Mouse (Mus musculus) small intestine, adult 2 months (tissue): Measurements from ENCODE around the gene Rita1. TPM values are rescaled to one million over a fixed set of nuclear protein-coding genes. Genes with fewer than 3 reads are reported as not detected.

Experiments
- H3K27ac ChIP-seq: fragments of 200-500 bp; 2 replicates; pipeline ENCODE4 v1.5.1; 2012; ENCODE audit warnings: low read depth, low read length, control low read depth, inconsistent platforms; ENCODE audit not compliant: insufficient read depth
- H3K27me3 ChIP-seq: fragments of 200-500 bp; 2 replicates; pipeline ENCODE4 v1.6.1; 2012; ENCODE audit warnings: mild to moderate bottlenecking, moderate library complexity, low read length, inconsistent platforms; ENCODE audit not compliant: control insufficient read depth, insufficient read depth
- H3K36me3 ChIP-seq: fragments of 200-500 bp; 2 replicates; pipeline ENCODE4 v1.6.1; 2012; ENCODE audit warnings: mild to moderate bottlenecking, low read length, control low read depth, inconsistent platforms; ENCODE audit not compliant: control insufficient read depth, insufficient read depth
- H3K4me1 ChIP-seq: fragments of 200-500 bp; 2 replicates; pipeline ENCODE4 v1.6.1; 2012; ENCODE audit warnings: low read length, inconsistent platforms, mixed read lengths; ENCODE audit not compliant: control insufficient read depth, insufficient read depth, insufficient read length
- H3K4me3 ChIP-seq: fragments of 200-500 bp; 2 replicates; pipeline ENCODE4 v1.5.1; 2012; ENCODE audit warnings: low read depth, mild to moderate bottlenecking, control low read depth, inconsistent platforms, low read length, moderate library complexity
- CTCF ChIP-seq: fragments of 200-500 bp; IDR thresholded peaks from 2 replicates; pipeline ENCODE4 v1.5.1; 2012; ENCODE audit warnings: low read depth, mild to moderate bottlenecking, control low read depth, inconsistent platforms, low read length, moderate library complexity, mixed read lengths; ENCODE audit not compliant: insufficient replicate concordance, insufficient read length; ENCODE audit errors: extremely low read depth
- POLR2A ChIP-seq: fragments of 200-500 bp; IDR thresholded peaks from 2 replicates; pipeline ENCODE4 v1.6.1; 2012; ENCODE audit warnings: low read depth, mild to moderate bottlenecking, control low read depth, inconsistent platforms, low read length, moderate library complexity
- WGBS: fragments of 180-500 bp; shearing (Covaris S2); methylation state at CpG from one replicate; pipeline ENCODE4 v1.1.7; 2018; 5-methylcytosine and 5-hydroxymethylcytosine counted together
- polyA plus RNA-seq: library from polyadenylated mRNA; depleted of rRNA; stranded (reverse); fragments of >200 nt; gene quantifications from 2 replicates; pipeline ENCODE4 v1.2.3, GENCODE M21; 2012

The Rita1 gene
- polyA plus RNA-seq, 1 experiment, result 12.1 TPM

DNA sequence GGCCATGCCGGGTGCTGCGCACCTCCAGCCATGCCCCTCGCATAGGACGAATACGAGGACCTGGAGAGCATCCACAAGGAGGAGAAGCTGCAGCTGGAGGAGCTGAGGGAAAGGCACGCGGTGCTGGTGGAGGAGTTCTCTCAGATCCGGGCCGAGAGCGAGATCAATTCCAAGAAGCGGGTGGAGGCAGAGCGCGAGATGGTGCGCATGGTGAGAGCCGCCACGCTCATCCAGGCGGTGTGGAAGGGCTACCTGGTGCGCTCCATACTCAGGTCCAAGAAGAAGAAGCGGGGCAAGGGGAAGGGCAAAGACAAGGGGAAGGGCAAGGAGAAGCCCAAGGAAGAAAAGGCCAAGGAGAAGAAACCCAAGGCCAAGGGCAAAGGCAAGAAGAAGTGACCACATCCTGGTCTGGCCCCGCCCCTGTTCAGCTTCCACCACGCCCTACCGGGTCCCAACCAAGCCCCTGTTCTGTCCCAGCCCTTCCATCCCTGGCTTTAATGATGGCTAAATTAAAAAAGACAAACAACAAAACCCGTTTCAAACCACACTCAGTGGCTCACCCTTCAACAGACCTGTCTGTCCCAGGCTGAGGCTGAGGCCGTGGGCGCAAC is 5.7 kb downstream of the Rita1 start:
- Histone ChIP-seq H3K36me3 (no peaks in the 10 kb centered on the region), H3K27ac (no peak overlapping the region), H3K4me1 (peaks cover 10% of the 10 kb centered on the region), H3K4me3 (no peak overlapping the region), H3K27me3 (no peaks in the 10 kb centered on the region)
- 80% methylated on average over 25 of the region's 25 CpGs for WGBS
- no peak for TF ChIP-seq CTCF
- TF ChIP-seq POLR2A, result no peak

DNA sequence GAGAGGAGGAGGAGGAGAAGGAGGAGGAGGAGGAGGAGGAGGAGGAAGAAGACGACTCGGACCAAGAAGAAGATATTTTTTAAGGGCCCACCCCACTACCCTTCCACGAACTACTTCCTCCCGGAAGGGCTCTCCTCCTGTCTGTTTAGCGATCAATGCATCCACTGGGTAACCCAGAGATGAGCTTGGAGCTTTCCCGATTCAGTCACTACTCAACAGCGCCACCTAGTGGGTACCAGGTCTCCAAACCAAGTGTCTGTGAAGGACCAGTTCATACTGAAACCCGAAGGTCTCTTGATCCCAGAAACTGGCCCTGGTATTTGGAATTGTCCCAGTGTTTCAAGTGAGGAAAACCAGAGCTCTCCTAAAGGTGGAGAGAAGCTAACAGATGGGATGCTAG is 6.7 kb downstream of the Rita1 start:
- TF ChIP-seq CTCF (peak; percentile 84; the same call in 1 of the 2 replicates), POLR2A (no peak)
- Histone ChIP-seq H3K4me1 (peaks cover 4% of the 10 kb centered on the region; the same call in 1 of the 2 replicates), H3K4me3 (peak overlapping the region; percentile 53), H3K36me3 (no peaks in the 10 kb centered on the region), H3K27me3 (no peaks in the 10 kb centered on the region), H3K27ac (no peak overlapping the region)
- 2% methylated on average over 8 of the region's 8 CpGs for WGBS

- H3K27ac ChIP-seq, result no peak overlapping the region
- H3K27me3 ChIP-seq, result no peaks in the 10 kb centered on the region
- WGBS, result 4% methylated on average over 10 of the region's 10 CpGs
- H3K4me3 ChIP-seq, result peak overlapping the region; percentile 53
- peaks cover 4% of the 10 kb centered on the region; the same call in 1 of the 2 replicates for H3K4me1 ChIP-seq
- H3K36me3 ChIP-seq, result no peaks in the 10 kb centered on the region
- no peak for TF ChIP-seq CTCF
- TF ChIP-seq POLR2A, result no peak
Measured at GRCm38 (mm10) chr5:120605241-120605661, 7.1 kb downstream of the Rita1 start.

GRCm38 (mm10) chr5:120604839-120605238 is 7.5 kb downstream of the Rita1 start:
- Histone ChIP-seq H3K36me3 (no peaks in the 10 kb centered on the region), H3K4me1 (peaks cover 4% of the 10 kb centered on the region; the same call in 1 of the 2 replicates), H3K4me3 (peak overlapping the region; percentile 53), H3K27ac (no peak overlapping the region), H3K27me3 (no peaks in the 10 kb centered on the region)
- WGBS, result 12% methylated on average over 6 of the region's 6 CpGs
- TF ChIP-seq CTCF, result peak; percentile 71; the same call in 1 of the 2 replicates
- TF ChIP-seq POLR2A, result no peak

GRCm38 (mm10) chr5:120603515-120603914 is 8.9 kb downstream of the Rita1 start:
- no peak overlapping the region for H3K27ac ChIP-seq

GRCm38 (mm10) chr5:120602210-120602609 is 10.2 kb downstream of the Rita1 start:
- Histone ChIP-seq H3K27me3 (no peaks in the 10 kb centered on the region), H3K36me3 (no peaks in the 10 kb centered on the region), H3K4me3 (no peak overlapping the region), H3K4me1 (peaks cover 4% of the 10 kb centered on the region; the same call in 1 of the 2 replicates), H3K27ac (no peak overlapping the region)
- TF ChIP-seq CTCF (no peak), POLR2A (no peak)
- WGBS, result 96% methylated on average over 12 of the region's 12 CpGs

More at GRCm38 (mm10) chr5:120603515-120603914, 8.9 kb downstream of the Rita1 start:
- Histone ChIP-seq H3K4me1 (peaks cover 4% of the 10 kb centered on the region; the same call in 1 of the 2 replicates), H3K4me3 (no peak overlapping the region), H3K27me3 (no peaks in the 10 kb centered on the region), H3K36me3 (no peaks in the 10 kb centered on the region)
- WGBS, result 92% methylated on average over 7 of the region's 7 CpGs
- TF ChIP-seq CTCF, result no peak
- TF ChIP-seq POLR2A, result no peak

GRCm38 (mm10) chr5:120600946-120601668 is 11.3 kb downstream of the Rita1 start:
- H3K27ac ChIP-seq, result no peak overlapping the region
- WGBS, result 54% methylated on average over 11 of the region's 11 CpGs
- H3K4me3 ChIP-seq, result no peak overlapping the region
- H3K27me3 ChIP-seq, result no peaks in the 10 kb centered on the region
- H3K36me3 ChIP-seq, result no peaks in the 10 kb centered on the region
- TF ChIP-seq CTCF, result peak; percentile 44; the same call in 1 of the 2 replicates
- no peak for TF ChIP-seq POLR2A
- H3K4me1 ChIP-seq, result peaks cover 4% of the 10 kb centered on the region; the same call in 1 of the 2 replicates
